Mouse (Mus musculus) testis, adult 2 months (tissue): Measurements from ENCODE around the gene Lrrc3.

ENCODE experiments used
- CTCF ChIP-seq: fragments of 200-500 bp; IDR thresholded peaks from 2 replicates; pipeline ENCODE4 v1.5.1; 2012; ENCODE audit warnings: low read depth, mild to moderate bottlenecking, inconsistent platforms, low read length, moderate library complexity; ENCODE audit not compliant: control insufficient read depth, insufficient read depth, insufficient replicate concordance
- POLR2A ChIP-seq: fragments of 200-500 bp; IDR thresholded peaks from 2 replicates; pipeline ENCODE4 v1.6.1; 2012; ENCODE audit warnings: low read depth, mild to moderate bottlenecking, inconsistent platforms, low read length, moderate library complexity; ENCODE audit not compliant: control insufficient read depth

DNA sequence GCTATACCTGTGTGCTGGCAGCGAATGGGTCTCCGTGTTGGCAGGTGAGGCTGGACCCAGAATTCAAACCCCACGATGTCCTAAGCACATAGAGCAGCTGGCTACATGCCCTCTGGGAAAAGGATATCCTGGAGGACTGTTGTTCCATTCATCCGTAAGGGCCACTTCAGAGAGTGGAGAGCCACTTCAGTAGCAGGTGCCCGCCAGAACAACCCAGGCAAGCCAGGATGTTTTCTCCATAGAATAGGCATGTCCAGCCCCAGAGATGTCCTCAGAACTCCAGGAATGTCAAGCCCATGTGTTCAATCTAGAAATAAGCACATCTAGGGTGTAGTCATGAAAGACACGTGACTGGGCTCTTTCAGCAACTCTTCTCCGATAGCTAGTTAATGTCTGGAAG, 32.7 kb downstream of the Lrrc3 start:
- no peak for TF ChIP-seq POLR2A
- TF ChIP-seq CTCF: no peak
